Mouse (Mus musculus) forebrain, embryonic 14.5 days (tissue): ENCODE results near the gene Ghrhr. TPM values are rescaled to one million over a fixed set of nuclear protein-coding genes. Genes with fewer than 3 reads are reported as not detected.

ENCODE experiments used
- ATAC-seq: fragments of 200-750 bp; cut with Nextera tagmentation; 2 replicates; pipeline ENCODE4 v1.8.0; 2017; ENCODE audit warnings: mild to moderate bottlenecking, moderate library complexity
- DNase-seq: peaks from one replicate; pipeline ENCODE4 v3.0.0-alpha.2; 2015; ENCODE audit warnings: low spot score
- H3K27ac ChIP-seq: fragments of 300-500 bp; sonication (generic); 2 replicates; pipeline ENCODE4 v1.5.1; 2014; ENCODE audit warnings: low read depth, mild to moderate bottlenecking, control low read depth, low read length, moderate library complexity
- H3K27me3 ChIP-seq: fragments of 300-500 bp; sonication (generic); replicated peaks from 2 replicates; pipeline ENCODE4 v1.6.1; 2014; ENCODE audit warnings: low read length, control low read depth, mixed read lengths; ENCODE audit not compliant: control insufficient read depth, insufficient read depth
- H3K36me3 ChIP-seq: fragments of 300-500 bp; sonication (generic); 2 replicates; pipeline ENCODE4 v1.6.1; 2014; ENCODE audit warnings: low read length, control low read depth; ENCODE audit not compliant: control insufficient read depth, insufficient read depth
- H3K4me1 ChIP-seq: fragments of 300-500 bp; sonication (generic); 2 replicates; pipeline ENCODE4 v1.6.1; 2014; ENCODE audit warnings: antibody characterized with exemption, low read length, control low read depth; ENCODE audit not compliant: control insufficient read depth, insufficient read depth
- H3K4me2 ChIP-seq: fragments of 300-500 bp; sonication (generic); 2 replicates; pipeline ENCODE4 v1.6.1; 2014; ENCODE audit warnings: mild to moderate bottlenecking, control low read depth, low read length
- H3K4me3 ChIP-seq: fragments of 300-500 bp; sonication (generic); 2 replicates; pipeline ENCODE4 v1.5.1; 2014; ENCODE audit warnings: low read depth, low read length, control low read depth
- H3K9ac ChIP-seq: fragments of 300-500 bp; sonication (generic); 2 replicates; pipeline ENCODE4 v1.6.1; 2014; ENCODE audit warnings: mild to moderate bottlenecking, low read length, control low read depth, moderate library complexity
- H3K9me3 ChIP-seq: fragments of 300-500 bp; sonication (generic); replicated peaks from 2 replicates; pipeline ENCODE4 v1.6.1; 2016; ENCODE audit warnings: low read length, control low read depth, mixed read lengths; ENCODE audit not compliant: control insufficient read depth
- WGBS: fragments of 180-500 bp; shearing (Covaris S2); extraction: QIAGEN DNeasy Blood & Tissue Kit; methylation state at CpG from one replicate; pipeline ENCODE4 v1.1.7; 2014; 5-methylcytosine and 5-hydroxymethylcytosine counted together
- polyA plus RNA-seq: library from polyadenylated mRNA; unstranded; fragments of >200 nt; fragmentation: Nextera tagmentation; extraction: Ambion mirVana; gene quantifications from 2 replicates; pipeline ENCODE4 v1.2.1, GENCODE M21; 2014

The Ghrhr gene
- polyA plus RNA-seq, 1 experiment from 2014 or later = not detected

DNA sequence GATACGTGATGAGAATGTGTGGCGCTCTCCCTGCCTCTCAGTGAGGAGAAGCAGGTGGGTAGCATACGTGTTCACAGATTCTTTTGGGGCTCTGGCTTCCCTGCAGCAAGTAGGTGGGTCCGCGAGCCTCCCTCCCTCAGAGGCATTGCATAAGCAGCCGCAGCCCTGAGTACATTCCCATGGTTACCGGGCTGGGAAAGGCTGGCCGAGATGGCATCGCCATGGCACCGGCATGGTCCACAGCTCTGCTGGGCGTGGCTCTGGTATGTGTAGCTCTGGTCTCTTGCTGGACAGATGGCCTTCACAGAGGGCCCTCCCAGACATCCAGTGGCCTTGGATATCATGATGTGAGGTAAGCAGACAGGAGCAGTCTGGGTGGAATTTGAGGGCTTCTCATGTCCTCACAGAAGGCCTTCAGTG lies 20.5 kb downstream of the Ghrhr start:
- H3K4me3 ChIP-seq = no peak overlapping the region
- H3K4me2 ChIP-seq = no peak overlapping the region
- 57% methylated on average over 11 of the region's 11 CpGs for WGBS
- no peak overlapping the region for H3K9ac ChIP-seq
- DNase-seq (peak; percentile 68), ATAC-seq (0 out of 2 replicates have a peak, but pooled peaks have one; percentile 30)
- peaks cover 53% of the 10 kb centered on the region for H3K4me1 ChIP-seq
- no peaks in the 10 kb centered on the region for H3K27me3 ChIP-seq
- 0 out of 2 replicates have a peak overlapping the region, but pooled peaks have one; percentile 41 for H3K27ac ChIP-seq
- no peaks in the 10 kb centered on the region for H3K9me3 ChIP-seq
- no peaks in the 10 kb centered on the region for H3K36me3 ChIP-seq

DNA sequence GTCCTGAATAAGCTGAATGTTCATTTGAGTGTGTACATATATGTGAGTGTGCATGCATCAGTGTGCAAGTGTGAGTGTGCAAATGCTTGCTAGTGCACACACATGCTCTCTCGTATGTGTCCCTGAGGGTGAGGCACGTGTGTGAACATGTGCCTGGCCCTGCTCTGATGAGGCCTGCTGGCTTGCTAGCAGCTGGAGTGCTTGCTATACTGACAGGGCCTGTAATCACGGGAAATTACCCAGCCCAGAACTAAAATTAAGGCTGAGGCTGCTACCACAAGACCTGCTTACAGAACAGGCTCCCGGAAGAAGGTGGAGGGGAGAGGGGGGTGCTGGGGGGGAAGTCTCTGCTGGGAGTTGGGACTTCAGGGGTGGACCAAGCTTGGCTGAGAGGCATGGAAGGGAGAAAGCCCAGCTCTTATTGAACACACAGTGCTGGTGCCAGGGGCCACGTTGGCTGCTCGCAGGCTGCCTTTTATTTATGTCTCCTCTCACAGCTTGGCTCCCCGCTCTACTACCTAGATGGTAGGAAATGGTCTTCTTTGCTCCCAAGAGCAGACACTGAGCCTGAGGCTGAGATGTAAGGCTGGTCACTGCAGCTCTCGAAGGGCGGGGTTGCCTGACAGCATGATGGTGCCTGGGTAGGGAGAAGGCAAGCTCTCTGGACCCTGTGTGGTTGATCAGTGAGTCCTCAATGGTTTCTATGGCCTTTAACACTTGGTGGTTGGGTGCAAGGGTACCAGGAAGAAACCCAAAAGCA lies 23.0 kb downstream of the Ghrhr start:
- ATAC-seq (peak; percentile 53), DNase-seq (peak; percentile 69)
- Histone ChIP-seq H3K9ac (no peak overlapping the region), H3K9me3 (no peaks in the 10 kb centered on the region), H3K27me3 (no peaks in the 10 kb centered on the region), H3K4me1 (peaks cover 54% of the 10 kb centered on the region), H3K36me3 (no peaks in the 10 kb centered on the region), H3K27ac (peak overlapping the region; percentile 48; the same call in 1 of the 2 replicates), H3K4me2 (no peak overlapping the region), H3K4me3 (no peak overlapping the region)
- 69% methylated on average over 9 of the region's 9 CpGs for WGBS

DNA sequence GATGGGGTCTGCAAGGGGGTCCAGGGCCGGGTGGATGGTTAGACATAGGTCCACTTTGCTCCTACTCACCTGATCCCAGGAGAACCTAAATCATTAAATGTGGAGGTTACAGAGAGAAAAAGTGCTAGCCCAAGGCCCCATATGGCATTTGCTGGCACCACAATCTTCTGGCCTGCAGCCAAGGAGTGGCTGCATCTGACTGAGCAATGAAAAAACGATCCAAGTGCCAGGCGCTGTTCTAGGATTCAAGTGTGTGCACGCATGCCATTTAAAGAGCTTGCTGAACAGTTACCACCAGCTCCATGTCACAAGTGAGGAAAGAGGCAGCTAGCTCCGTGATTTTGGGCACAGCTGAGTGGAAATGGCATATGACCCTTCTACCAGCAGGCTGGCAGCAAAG lies 23.8 kb downstream of the Ghrhr start:
- Histone ChIP-seq H3K4me3 (no peak overlapping the region), H3K27me3 (no peaks in the 10 kb centered on the region), H3K4me2 (no peak overlapping the region), H3K4me1 (peaks cover 49% of the 10 kb centered on the region), H3K27ac (peak overlapping the region; percentile 48; the same call in 1 of the 2 replicates), H3K9ac (no peak overlapping the region), H3K36me3 (no peaks in the 10 kb centered on the region), H3K9me3 (no peaks in the 10 kb centered on the region)
- DNase-seq (peak; percentile 95), ATAC-seq (peak; percentile 58)
- WGBS = 30% methylated on average over 5 of the region's 5 CpGs

DNA sequence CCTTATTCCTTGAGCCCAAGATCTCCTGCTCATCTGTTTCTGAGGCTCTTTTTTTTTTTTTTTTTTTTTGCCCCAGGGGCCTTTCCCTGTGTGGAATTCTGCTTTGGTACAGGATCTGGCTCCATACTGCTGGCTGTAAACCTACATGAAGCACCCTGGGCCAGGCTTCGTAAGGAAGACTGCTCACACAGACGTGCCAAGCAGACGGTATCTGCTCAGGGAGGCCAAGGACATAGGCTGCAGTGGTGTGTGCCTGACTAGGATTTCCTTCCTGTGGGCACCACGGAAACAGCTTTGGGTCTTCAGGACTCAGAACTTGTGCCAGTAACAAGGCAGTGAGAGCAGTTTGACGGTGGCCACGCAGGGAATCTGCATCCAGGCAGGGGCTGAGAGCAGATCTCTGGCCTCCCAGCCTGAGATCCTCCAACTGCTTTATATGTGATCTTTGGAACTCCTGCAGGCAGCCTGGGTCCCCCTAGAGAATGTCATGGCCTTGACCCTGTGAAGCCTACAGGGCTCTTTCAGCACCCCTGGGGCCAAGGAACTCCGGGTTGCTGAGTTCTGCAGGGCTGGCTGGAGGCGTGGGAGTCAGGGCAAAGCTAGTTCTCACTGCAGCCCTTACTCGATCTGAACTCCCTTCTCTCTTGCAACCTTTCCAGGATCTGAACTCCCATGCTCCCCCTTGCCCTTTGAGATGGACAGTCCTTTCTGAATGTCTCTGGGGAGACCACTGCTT lies 26.1 kb downstream of the Ghrhr start:
- WGBS = 77% methylated on average over 9 of the region's 9 CpGs

DNA sequence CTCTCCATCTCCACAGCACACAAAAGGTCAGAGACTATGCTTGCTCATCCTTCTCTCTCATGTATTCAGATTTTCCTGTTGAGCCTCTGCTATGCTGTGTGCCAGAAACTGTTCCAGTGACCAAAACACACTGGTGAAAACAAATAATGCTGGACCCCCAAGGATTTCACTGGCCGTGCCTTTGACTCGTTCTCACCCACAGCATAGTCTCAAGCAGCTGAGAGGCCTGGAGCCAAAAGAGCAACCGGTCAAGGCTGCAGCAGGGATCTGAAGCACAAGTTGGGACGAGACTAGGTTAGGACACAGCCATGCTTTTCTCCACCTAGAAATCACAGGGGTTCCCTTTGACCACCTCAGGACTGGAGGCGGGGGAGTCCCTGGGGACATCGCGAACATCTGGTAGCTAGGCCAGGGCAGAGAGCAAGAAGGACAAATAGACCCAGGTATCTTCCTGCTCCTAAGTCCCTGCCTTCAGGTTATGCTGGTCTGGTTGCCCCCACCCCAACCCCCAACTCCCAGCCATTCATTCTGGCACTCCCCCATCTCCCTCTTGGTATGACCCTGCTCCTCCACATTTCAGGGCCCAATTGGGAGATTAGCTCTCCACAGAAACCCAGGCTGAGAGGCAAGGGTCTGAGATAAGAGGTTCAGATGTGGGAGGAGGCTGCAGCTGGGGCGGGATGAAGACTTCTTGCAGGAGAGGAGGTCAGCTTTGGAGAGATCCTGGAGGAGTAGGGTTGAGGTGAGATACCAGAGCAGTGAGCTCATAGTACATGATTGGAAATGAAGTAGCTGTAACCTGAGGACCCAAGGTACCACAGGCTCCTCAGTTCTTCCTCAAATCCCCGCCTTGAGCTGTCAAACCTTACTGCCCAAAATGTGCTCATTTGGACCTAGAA lies 27.6 kb downstream of the Ghrhr start:
- 81% methylated on average over 9 of the region's 9 CpGs for WGBS
- no peak overlapping the region for H3K4me2 ChIP-seq
- H3K9ac ChIP-seq = no peak overlapping the region
- H3K27me3 ChIP-seq = no peaks in the 10 kb centered on the region
- no peak for DNase-seq
- ATAC-seq = no peak
- no peak overlapping the region for H3K4me3 ChIP-seq
- no peak overlapping the region; the same call in 1 of the 2 replicates for H3K27ac ChIP-seq
- H3K36me3 ChIP-seq = no peaks in the 10 kb centered on the region
- H3K9me3 ChIP-seq = no peaks in the 10 kb centered on the region
- peaks cover 27% of the 10 kb centered on the region for H3K4me1 ChIP-seq

More for the DNA sequence above, 26.1 kb downstream of the Ghrhr start:
- peaks cover 34% of the 10 kb centered on the region for H3K4me1 ChIP-seq
- H3K4me3 ChIP-seq = no peak overlapping the region
- H3K9ac ChIP-seq = no peak overlapping the region
- DNase-seq (no peak), ATAC-seq (no peak)
- no peak overlapping the region for H3K4me2 ChIP-seq
- H3K27me3 ChIP-seq = no peaks in the 10 kb centered on the region
- no peaks in the 10 kb centered on the region for H3K9me3 ChIP-seq
- H3K36me3 ChIP-seq = no peaks in the 10 kb centered on the region
- H3K27ac ChIP-seq = no peak overlapping the region

DNA sequence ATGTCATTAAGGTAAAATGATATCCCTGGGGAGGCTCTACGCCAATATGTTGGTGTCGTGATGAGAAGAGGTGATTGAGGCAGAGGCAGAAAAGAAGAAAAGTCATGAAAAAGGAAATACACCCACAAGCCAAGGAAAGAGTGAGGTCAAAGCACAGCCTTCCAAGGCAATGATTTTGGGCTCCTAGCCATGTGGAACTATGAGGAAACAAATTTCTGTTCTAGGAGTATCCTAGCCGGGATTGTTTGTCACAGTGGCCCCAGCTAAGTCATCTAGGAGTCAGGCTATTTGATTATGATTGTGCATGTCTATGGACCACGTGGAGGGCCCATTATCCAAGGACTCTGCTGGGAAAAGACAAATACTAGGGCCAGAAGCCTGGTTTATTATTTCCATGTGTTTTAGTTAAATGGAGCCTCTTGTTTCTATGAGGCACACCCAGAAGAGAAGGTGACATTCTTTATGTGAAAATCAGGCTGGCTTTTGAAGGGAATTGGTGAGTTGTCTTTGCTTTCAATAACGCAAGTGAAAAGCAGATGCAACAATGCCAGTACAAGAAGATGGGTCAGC lies 28.4 kb downstream of the Ghrhr start:
- H3K27me3 ChIP-seq = no peaks in the 10 kb centered on the region
- no peak overlapping the region for H3K4me2 ChIP-seq
- DNase-seq = no peak
- no peak for ATAC-seq
- H3K27ac ChIP-seq = no peak overlapping the region
- H3K4me1 ChIP-seq = peaks cover 20% of the 10 kb centered on the region
- H3K9me3 ChIP-seq = no peaks in the 10 kb centered on the region
- no peaks in the 10 kb centered on the region for H3K36me3 ChIP-seq
- H3K4me3 ChIP-seq = no peak overlapping the region
- H3K9ac ChIP-seq = no peak overlapping the region
- 85% methylated on average over 5 of the region's 5 CpGs for WGBS

DNA sequence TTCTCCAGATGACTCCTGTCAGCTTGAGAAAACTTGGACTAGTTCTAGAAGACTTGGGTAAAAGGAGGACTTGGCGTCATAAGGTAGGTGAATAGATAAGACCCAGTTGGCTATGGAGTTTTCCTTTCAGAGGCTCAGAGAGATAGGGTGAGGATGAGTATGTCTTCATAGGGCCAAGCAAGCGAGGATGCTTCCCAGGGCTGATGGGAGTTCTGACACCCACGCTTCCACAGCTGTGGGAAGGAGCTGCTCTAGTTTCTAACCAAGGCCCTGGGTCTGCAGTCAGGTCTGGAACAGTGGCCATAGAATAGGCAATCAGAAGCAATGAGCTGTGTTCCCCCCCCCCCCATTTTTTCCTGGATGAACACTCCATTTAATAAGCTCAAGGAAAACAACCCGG lies 31.2 kb downstream of the Ghrhr start:
- no peaks in the 10 kb centered on the region for H3K27me3 ChIP-seq
- no peak for DNase-seq
- H3K27ac ChIP-seq = no peak overlapping the region
- 84% methylated on average over 4 of the region's 4 CpGs for WGBS
- peaks cover 9% of the 10 kb centered on the region for H3K4me1 ChIP-seq
- H3K4me3 ChIP-seq = no peak overlapping the region
- H3K9me3 ChIP-seq = no peaks in the 10 kb centered on the region
- no peaks in the 10 kb centered on the region for H3K36me3 ChIP-seq
- no peak overlapping the region for H3K9ac ChIP-seq
- no peak overlapping the region for H3K4me2 ChIP-seq
- no peak for ATAC-seq

DNA sequence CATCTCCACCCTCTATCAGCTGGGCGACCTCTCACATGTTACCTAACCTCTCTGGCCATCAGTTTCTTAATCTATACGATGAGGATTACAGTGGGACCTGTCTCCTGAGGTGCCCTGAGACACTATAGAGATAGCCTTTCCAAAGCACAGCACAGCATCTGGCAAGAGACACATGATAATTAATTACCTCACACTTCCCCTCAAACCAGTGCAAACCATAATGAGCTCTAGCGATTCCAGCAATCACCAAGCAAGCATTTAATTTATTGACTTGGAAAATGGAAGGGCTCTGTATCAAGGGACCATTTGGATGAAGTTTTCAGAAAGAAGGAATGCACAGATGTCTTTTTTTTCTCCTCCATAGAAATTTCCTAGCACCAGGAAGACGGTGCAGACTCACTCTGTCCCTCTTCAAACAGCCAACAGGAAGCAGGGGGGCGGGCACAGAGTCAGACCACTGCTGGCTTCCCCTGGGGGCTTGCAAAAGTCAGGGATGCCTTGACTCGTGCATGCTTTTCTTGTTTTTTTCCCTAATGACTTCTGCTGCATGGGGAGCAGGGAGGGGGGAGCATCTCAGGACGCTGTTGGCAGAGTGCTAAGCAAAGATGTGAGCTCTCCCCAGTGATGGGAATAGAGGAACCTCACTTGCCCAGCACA lies 34.2 kb downstream of the Ghrhr start:
- Histone ChIP-seq H3K9ac (no peak overlapping the region), H3K4me2 (no peak overlapping the region), H3K4me1 (peaks cover 6% of the 10 kb centered on the region; the same call in 1 of the 2 replicates), H3K9me3 (no peaks in the 10 kb centered on the region), H3K27me3 (no peaks in the 10 kb centered on the region), H3K27ac (no peak overlapping the region; the same call in 1 of the 2 replicates), H3K4me3 (no peak overlapping the region), H3K36me3 (no peaks in the 10 kb centered on the region)
- 47% methylated on average over 7 of the region's 7 CpGs for WGBS
- no peak for DNase-seq
- peak; percentile 34; the same call in 1 of the 2 replicates for ATAC-seq
